Mouse (Mus musculus): Measurements from ENCODE around the gene Mfsd6. TPM values are rescaled to one million over a fixed set of nuclear protein-coding genes. Genes with fewer than 3 reads are reported as not detected.

The Mfsd6 gene
- total and polyA plus RNA-seq, 3 experiments = 0.36 to 0.89 (median 0.47) TPM

DNA sequence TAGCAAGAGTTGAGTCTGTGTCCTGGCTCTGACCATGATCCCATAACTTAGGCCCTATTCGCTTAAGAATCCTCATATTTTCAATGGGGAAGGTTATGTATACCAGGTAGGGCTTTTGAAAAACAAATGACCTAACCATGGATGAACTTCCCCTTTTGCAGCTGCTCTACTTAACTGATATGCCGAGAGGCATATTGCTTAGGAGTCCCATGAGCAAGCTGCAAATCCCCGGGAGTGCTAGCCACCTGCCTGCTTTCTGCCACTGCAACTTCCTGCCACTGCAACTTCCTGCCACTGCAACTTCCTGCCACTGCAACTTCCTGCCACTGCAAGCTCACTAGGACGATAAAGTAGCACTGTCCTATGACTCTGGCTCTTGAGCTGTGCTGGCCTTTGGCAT, 72.1 kb downstream of the Mfsd6 start:
- in situ Hi-C loops (cut with MboI; ENCODE audit: low pct_ligation_motif_present, low pct_unique_long_range_greater_than_20kb, low sequenced_read_pairs) (no loop called here), dilution Hi-C loops (cut with MboI; ENCODE audit: extremely low pct_ligation_motif_present, extremely low pct_unique_long_range_greater_than_20kb, low sequenced_read_pairs) (no loop called here)
- H3K27me3 ChIP-seq (replicated peaks) = no peaks in the 10 kb centered on the region
- peaks cover 6 to 30% of the 10 kb centered on the region in 2 experiments; a peak in 3 of 4 replicates for H3K4me1 ChIP-seq (ENCODE audit: control insufficient read depth in 1 of 2, insufficient read depth in 2 of 2)
- no peak overlapping the region for H3K9ac ChIP-seq (ENCODE audit: insufficient read depth, low read depth)
- no peak overlapping the region for H3K27ac ChIP-seq (ENCODE audit: insufficient read depth, low read depth)
- no peaks in the 10 kb centered on the region for H3K79me2 ChIP-seq (replicated peaks; ENCODE audit: control insufficient read depth, extremely low read depth, insufficient read depth, poor library complexity, severe bottlenecking)
- H3K36me3 ChIP-seq (replicated peaks in 1 of 2; ENCODE audit: control insufficient read depth in 1 of 2, insufficient read depth in 1 of 2, low read length in 1 of 2) = peaks cover 10 to 20% of the 10 kb centered on the region in 2 experiments
- no peaks in the 10 kb centered on the region for H3K9me3 ChIP-seq (replicated peaks; ENCODE audit: low read length)
- H3K4me3 ChIP-seq (replicated peaks in 1 of 3; ENCODE audit: low read depth in 2 of 3, low read length in 2 of 3, poor library complexity in 1 of 3) = no peak overlapping the region
- TF ChIP-seq MYC (IDR thresholded peaks at IDR 0.05; ENCODE audit: low read depth, low read length) (no peak), ELF1 (IDR thresholded peaks at IDR 0.05; ENCODE audit: low read depth, low read length) (peak; percentile 61), HCFC1 (IDR thresholded peaks at IDR 0.05; ENCODE audit: low read depth, low read length) (no peak), BHLHE40 (IDR thresholded peaks at IDR 0.05; ENCODE audit: low read depth, low read length) (no peak), PAX5 (IDR thresholded peaks at IDR 0.05; ENCODE audit: low read length) (no peak), MAFK (IDR thresholded peaks at IDR 0.05; ENCODE audit: insufficient replicate concordance, low read length) (no peak)
- DNase-seq (ENCODE audit: extremely low read depth) = peak; percentile 52
- H3K4me2 ChIP-seq (ENCODE audit: insufficient read depth, low read depth, poor library complexity, severe bottlenecking) = no peak overlapping the region

DNA sequence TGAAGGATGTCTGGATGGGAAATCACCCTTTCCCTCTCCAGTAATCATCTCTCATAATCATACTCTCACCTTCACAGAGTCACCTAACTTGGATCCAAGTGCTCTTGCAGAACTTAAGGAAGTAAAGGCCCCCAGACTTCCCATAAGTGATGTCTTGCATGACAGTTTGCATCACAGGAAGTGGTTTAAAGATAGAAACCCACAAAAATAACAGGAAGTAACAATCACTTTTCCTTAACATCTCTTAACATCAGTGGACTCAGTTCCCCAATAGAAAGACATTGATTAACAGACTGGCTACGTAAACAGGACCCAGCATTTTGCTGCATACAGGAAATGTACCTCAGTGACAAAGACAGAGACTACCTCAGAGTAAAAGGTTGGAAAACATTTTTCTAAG, 73.9 kb downstream of the Mfsd6 start:
- H3K9me3 ChIP-seq (replicated peaks; ENCODE audit: low read length) = no peaks in the 10 kb centered on the region
- no peak overlapping the region for H3K4me2 ChIP-seq (ENCODE audit: insufficient read depth, low read depth, poor library complexity, severe bottlenecking)
- H3K9ac ChIP-seq (ENCODE audit: insufficient read depth, low read depth) = no peak overlapping the region
- H3K4me1 ChIP-seq (ENCODE audit: control insufficient read depth in 1 of 2, insufficient read depth in 2 of 2) = peaks cover 6 to 45% of the 10 kb centered on the region in 2 experiments; a peak in 3 of 4 replicates
- H3K79me2 ChIP-seq (replicated peaks; ENCODE audit: control insufficient read depth, extremely low read depth, insufficient read depth, poor library complexity, severe bottlenecking) = no peaks in the 10 kb centered on the region
- H3K4me3 ChIP-seq (replicated peaks in 1 of 3; ENCODE audit: low read depth in 2 of 3, low read length in 2 of 3, poor library complexity in 1 of 3) = no peak overlapping the region
- H3K27ac ChIP-seq (ENCODE audit: insufficient read depth, low read depth) = no peak overlapping the region
- peaks cover 22 to 34% of the 10 kb centered on the region in 2 experiments for H3K36me3 ChIP-seq (replicated peaks in 1 of 2; ENCODE audit: control insufficient read depth in 1 of 2, insufficient read depth in 1 of 2, low read length in 1 of 2)
- dilution Hi-C loops (cut with MboI; ENCODE audit: extremely low pct_ligation_motif_present, extremely low pct_unique_long_range_greater_than_20kb, low sequenced_read_pairs) = no loop called here
- no peaks in the 10 kb centered on the region for H3K27me3 ChIP-seq (replicated peaks)
- no peak for DNase-seq (ENCODE audit: extremely low read depth)
- TF ChIP-seq E2F4 (IDR thresholded peaks at IDR 0.05; ENCODE audit: insufficient replicate concordance, low read depth, low read length) (no peak), EP300 (IDR thresholded peaks at IDR 0.05; ENCODE audit: low read length) (0 out of 2 replicates have a peak, but pooled peaks have one; percentile 16), KAT2A (IDR thresholded peaks at IDR 0.05; ENCODE audit: insufficient replicate concordance, low read length) (no peak), GABPA (IDR thresholded peaks at IDR 0.05; ENCODE audit: insufficient replicate concordance, low read depth, low read length) (no peak), TBP (conservative IDR thresholded peaks at IDR 0.05; ENCODE audit: low read depth, low read length) (no peak)
- in situ Hi-C loops (cut with MboI; ENCODE audit: low pct_ligation_motif_present, low pct_unique_long_range_greater_than_20kb, low sequenced_read_pairs) = no loop called here

DNA sequence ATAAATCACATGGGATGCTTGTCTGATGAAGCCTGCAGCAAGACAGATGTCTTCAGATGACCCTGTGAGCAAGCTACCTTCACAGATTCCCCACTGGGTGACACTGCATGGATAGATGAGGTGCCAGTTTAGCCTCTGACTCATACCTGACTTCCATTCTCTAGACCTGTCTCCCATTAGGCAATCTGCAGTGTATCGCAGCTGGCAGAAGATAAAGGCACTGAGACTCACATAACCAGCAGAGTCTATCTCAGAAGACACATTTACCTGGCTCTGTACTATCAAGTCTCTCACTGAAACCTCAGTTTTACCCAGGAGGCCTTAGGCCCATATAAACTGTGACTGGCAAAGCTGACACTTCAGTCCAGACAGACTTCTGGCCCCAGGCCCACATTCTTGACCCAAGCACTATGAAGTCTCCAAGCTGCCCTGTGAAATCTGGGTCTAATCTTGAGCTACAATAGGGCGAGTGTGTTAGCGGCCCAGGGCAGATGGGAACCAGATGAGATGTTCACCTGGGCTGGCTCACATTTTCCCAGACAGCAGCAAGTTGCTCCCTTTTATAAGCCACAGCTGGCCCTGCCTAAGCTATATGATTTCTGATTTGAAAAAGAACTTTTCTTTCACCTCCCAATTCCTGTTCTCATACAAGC, 74.5 kb downstream of the Mfsd6 start:
- dilution Hi-C loops (cut with MboI; ENCODE audit: extremely low pct_ligation_motif_present, extremely low pct_unique_long_range_greater_than_20kb, low sequenced_read_pairs) (no loop called here), in situ Hi-C loops (cut with MboI; ENCODE audit: low pct_ligation_motif_present, low pct_unique_long_range_greater_than_20kb, low sequenced_read_pairs) (no loop called here)
- Histone ChIP-seq H3K4me3 (replicated peaks in 1 of 3; ENCODE audit: low read depth in 2 of 3, low read length in 2 of 3, poor library complexity in 1 of 3) (no peak overlapping the region), H3K27me3 (replicated peaks) (no peaks in the 10 kb centered on the region), H3K4me2 (ENCODE audit: insufficient read depth, low read depth, poor library complexity, severe bottlenecking) (no peak overlapping the region), H3K79me2 (replicated peaks; ENCODE audit: control insufficient read depth, extremely low read depth, insufficient read depth, poor library complexity, severe bottlenecking) (no peaks in the 10 kb centered on the region), H3K36me3 (replicated peaks in 1 of 2; ENCODE audit: control insufficient read depth in 1 of 2, insufficient read depth in 1 of 2, low read length in 1 of 2) (peaks cover 22 to 39% of the 10 kb centered on the region in 2 experiments), H3K9ac (ENCODE audit: insufficient read depth, low read depth) (no peak overlapping the region), H3K4me1 (ENCODE audit: control insufficient read depth in 1 of 2, insufficient read depth in 2 of 2) (peaks cover 6 to 50% of the 10 kb centered on the region in 2 experiments; a peak in 3 of 4 replicates), H3K27ac (ENCODE audit: insufficient read depth, low read depth) (no peak overlapping the region), H3K9me3 (replicated peaks; ENCODE audit: low read length) (no peaks in the 10 kb centered on the region)
- no peak for DNase-seq (ENCODE audit: extremely low read depth)
- TF ChIP-seq EP300 (IDR thresholded peaks at IDR 0.05; ENCODE audit: low read length) = no peak
- TF ChIP-seq POLR2A (IDR thresholded peaks at IDR 0.05; ENCODE audit: low read depth, low read length) = no peak
- no peak for TF ChIP-seq NELFE (IDR thresholded peaks at IDR 0.05; ENCODE audit: low read depth, low read length)
- TF ChIP-seq RAD21 (IDR thresholded peaks at IDR 0.05; ENCODE audit: low read depth, low read length) = no peak; the same call in none of the 2 replicates
- TF ChIP-seq GABPA (IDR thresholded peaks at IDR 0.05; ENCODE audit: insufficient replicate concordance, low read depth, low read length) = no peak
- no peak for TF ChIP-seq TBP (conservative IDR thresholded peaks at IDR 0.05; ENCODE audit: low read depth, low read length)
- TF ChIP-seq USF1 (IDR thresholded peaks at IDR 0.05; ENCODE audit: low read depth, low read length) = no peak
- TF ChIP-seq ETS1 (conservative IDR thresholded peaks at IDR 0.05; ENCODE audit: low read depth, low read length) = no peak
- no peak for TF ChIP-seq BHLHE40 (IDR thresholded peaks at IDR 0.05; ENCODE audit: low read depth, low read length)
- TF ChIP-seq UBTF (IDR thresholded peaks at IDR 0.05; ENCODE audit: low read depth, low read length) = no peak
- no peak for TF ChIP-seq MYC (IDR thresholded peaks at IDR 0.05; ENCODE audit: low read depth, low read length)
- no peak for TF ChIP-seq E2F4 (IDR thresholded peaks at IDR 0.05; ENCODE audit: insufficient replicate concordance, low read depth, low read length)
- TF ChIP-seq MAZ (IDR thresholded peaks at IDR 0.05; ENCODE audit: low read depth, low read length) = no peak
- TF ChIP-seq MAFK (IDR thresholded peaks at IDR 0.05; ENCODE audit: insufficient replicate concordance, low read length) = no peak
- TF ChIP-seq PAX5 (IDR thresholded peaks at IDR 0.05; ENCODE audit: low read length) = no peak
- TF ChIP-seq CHD2 (IDR thresholded peaks at IDR 0.05; ENCODE audit: low read length) = no peak
- no peak for TF ChIP-seq IRF4 (IDR thresholded peaks at IDR 0.05; ENCODE audit: low read depth, low read length)
- no peak for TF ChIP-seq NRF1 (IDR thresholded peaks at IDR 0.05; ENCODE audit: low read depth, low read length)
- no peak for TF ChIP-seq KAT2A (IDR thresholded peaks at IDR 0.05; ENCODE audit: insufficient replicate concordance, low read length)
- no peak for TF ChIP-seq JUND (conservative IDR thresholded peaks at IDR 0.05; ENCODE audit: low read depth, low read length)
